Mouse (Mus musculus): ENCODE data around the gene Ttll11. TPM values are rescaled to one million over a fixed set of nuclear protein-coding genes. Genes with fewer than 3 reads are reported as not detected.
A peak's percentile ranks its signal among the peaks of the same experiment; 100 is the strongest.

The Ttll11 gene
- polyA plus RNA-seq, 1 experiment from 2014 or later = 3.0 TPM

DNA sequence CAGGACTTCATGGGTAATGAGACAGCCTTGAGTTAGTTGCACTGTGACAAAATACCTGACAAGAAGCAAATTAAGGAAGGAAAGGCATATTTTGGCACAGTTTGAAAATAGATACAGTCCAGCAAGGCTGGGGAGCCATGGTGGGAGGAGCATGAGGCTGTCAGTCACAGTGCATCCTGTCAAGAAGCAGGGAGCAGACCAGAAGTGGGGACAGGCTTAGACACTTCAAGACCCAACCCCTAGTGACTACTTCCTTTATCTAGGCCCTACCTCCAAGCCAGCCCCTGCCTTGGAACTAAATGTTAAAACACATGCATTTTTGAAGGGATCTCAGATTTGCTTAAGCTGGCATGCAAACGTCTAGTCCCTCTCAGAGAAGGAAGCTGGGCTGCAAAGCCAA lies 20.7 kb upstream of the Ttll11 start:
- no peak overlapping the region for H3K4me3 ChIP-seq (ENCODE audit: low read depth, low read length)
- no peak for DNase-seq (ENCODE audit: low spot score, missing footprints)
- no peak overlapping the region for H3K9ac ChIP-seq (ENCODE audit: low read length)
- no peaks in the 10 kb centered on the region for H3K4me1 ChIP-seq (ENCODE audit: control insufficient read depth, insufficient read depth, low read length)
- H3K27ac ChIP-seq (ENCODE audit: low read depth, low read length) = no peak overlapping the region
- 52% methylated on average over 1 of the region's 1 CpGs for WGBS
- no peak for ATAC-seq (ENCODE audit: low FRiP score)
- no peak overlapping the region for H3K4me2 ChIP-seq
- H3K27me3 ChIP-seq (ENCODE audit: control insufficient read depth, insufficient read depth, low read length) = no peaks in the 10 kb centered on the region
- no peaks in the 10 kb centered on the region for H3K9me3 ChIP-seq (ENCODE audit: control insufficient read depth, low read length)
- H3K36me3 ChIP-seq (ENCODE audit: control insufficient read depth, insufficient read depth, low read length) = no peaks in the 10 kb centered on the region

DNA sequence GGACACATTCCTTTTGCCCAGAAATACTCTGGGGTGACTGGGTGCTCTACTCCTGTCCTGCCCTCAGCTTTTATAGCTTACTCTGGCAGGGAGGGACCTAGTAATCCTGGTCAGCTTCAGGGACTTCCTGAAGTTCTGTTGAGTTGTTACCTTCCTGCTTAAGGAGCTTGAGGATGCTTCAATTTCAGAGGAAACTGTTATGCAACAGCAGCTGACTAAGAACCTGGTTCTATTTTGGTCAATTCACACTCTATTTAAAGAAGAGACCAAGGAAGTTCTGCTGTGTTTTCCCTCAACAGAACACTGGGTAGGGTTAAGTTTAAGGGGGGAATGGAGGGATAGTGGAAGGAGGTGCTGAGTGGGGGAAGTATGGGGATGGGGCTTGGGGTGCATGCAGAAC lies 19.5 kb upstream of the Ttll11 start:
- H3K36me3 ChIP-seq (ENCODE audit: control insufficient read depth, insufficient read depth, low read length) = no peaks in the 10 kb centered on the region
- no peak overlapping the region for H3K9ac ChIP-seq (ENCODE audit: low read length)
- H3K4me2 ChIP-seq = no peak overlapping the region
- H3K4me1 ChIP-seq (ENCODE audit: control insufficient read depth, insufficient read depth, low read length) = no peaks in the 10 kb centered on the region
- H3K27me3 ChIP-seq (ENCODE audit: control insufficient read depth, insufficient read depth, low read length) = peaks cover 2% of the 10 kb centered on the region; the same call in 1 of the 2 replicates
- DNase-seq (ENCODE audit: low spot score, missing footprints) = no peak
- no peak for ATAC-seq (ENCODE audit: low FRiP score)
- no peak overlapping the region for H3K27ac ChIP-seq (ENCODE audit: low read depth, low read length)
- no peaks in the 10 kb centered on the region for H3K9me3 ChIP-seq (ENCODE audit: control insufficient read depth, low read length)
- H3K4me3 ChIP-seq (ENCODE audit: low read depth, low read length) = no peak overlapping the region

DNA sequence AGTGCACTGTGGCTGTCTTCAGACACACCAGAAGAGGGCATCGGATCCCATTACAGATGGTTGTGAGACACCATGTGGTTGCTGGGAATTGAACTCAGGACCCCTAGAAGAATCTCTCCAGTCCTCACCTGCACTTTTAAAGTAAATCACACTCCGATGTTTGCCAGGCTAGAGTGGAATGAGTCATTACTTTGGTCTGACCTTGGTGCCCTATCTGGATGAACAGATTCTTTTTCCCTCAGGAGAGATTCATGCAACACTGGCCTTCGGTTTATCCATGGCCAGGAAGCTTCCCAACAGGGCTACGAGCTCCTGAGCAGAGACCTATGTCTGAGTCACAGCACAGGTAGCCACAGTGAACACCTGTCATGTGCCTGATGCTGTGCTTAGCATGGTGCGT lies 18.7 kb upstream of the Ttll11 start:
- Histone ChIP-seq H3K4me1 (ENCODE audit: control insufficient read depth, insufficient read depth, low read length) (no peaks in the 10 kb centered on the region), H3K9ac (ENCODE audit: low read length) (no peak overlapping the region), H3K27ac (ENCODE audit: low read depth, low read length) (no peak overlapping the region), H3K4me2 (no peak overlapping the region), H3K4me3 (ENCODE audit: low read depth, low read length) (no peak overlapping the region), H3K27me3 (ENCODE audit: control insufficient read depth, insufficient read depth, low read length) (peaks cover 2% of the 10 kb centered on the region; the same call in 1 of the 2 replicates), H3K36me3 (ENCODE audit: control insufficient read depth, insufficient read depth, low read length) (no peaks in the 10 kb centered on the region), H3K9me3 (ENCODE audit: control insufficient read depth, low read length) (no peaks in the 10 kb centered on the region)
- ATAC-seq (ENCODE audit: low FRiP score) (no peak), DNase-seq (ENCODE audit: low spot score, missing footprints) (no peak)
- 89% methylated on average over 5 of the region's 5 CpGs for WGBS

- no peak overlapping the region for H3K9ac ChIP-seq (ENCODE audit: low read length)
- H3K4me2 ChIP-seq = no peak overlapping the region
- no peaks in the 10 kb centered on the region for H3K36me3 ChIP-seq (ENCODE audit: control insufficient read depth, insufficient read depth, low read length)
- no peak for DNase-seq (ENCODE audit: low spot score, missing footprints)
- no peak for ATAC-seq (ENCODE audit: low FRiP score)
- H3K4me1 ChIP-seq (ENCODE audit: control insufficient read depth, insufficient read depth, low read length) = no peaks in the 10 kb centered on the region
- no peak overlapping the region for H3K27ac ChIP-seq (ENCODE audit: low read depth, low read length)
- 78% methylated on average over 2 of the region's 2 CpGs for WGBS
- no peak overlapping the region for H3K4me3 ChIP-seq (ENCODE audit: low read depth, low read length)
- H3K27me3 ChIP-seq (ENCODE audit: control insufficient read depth, insufficient read depth, low read length) = peaks cover 2% of the 10 kb centered on the region; the same call in 1 of the 2 replicates
- no peaks in the 10 kb centered on the region for H3K9me3 ChIP-seq (ENCODE audit: control insufficient read depth, low read length)
Observed at GRCm38 (mm10) chr2:35996753-35997152, 17.0 kb upstream of the Ttll11 start.

DNA sequence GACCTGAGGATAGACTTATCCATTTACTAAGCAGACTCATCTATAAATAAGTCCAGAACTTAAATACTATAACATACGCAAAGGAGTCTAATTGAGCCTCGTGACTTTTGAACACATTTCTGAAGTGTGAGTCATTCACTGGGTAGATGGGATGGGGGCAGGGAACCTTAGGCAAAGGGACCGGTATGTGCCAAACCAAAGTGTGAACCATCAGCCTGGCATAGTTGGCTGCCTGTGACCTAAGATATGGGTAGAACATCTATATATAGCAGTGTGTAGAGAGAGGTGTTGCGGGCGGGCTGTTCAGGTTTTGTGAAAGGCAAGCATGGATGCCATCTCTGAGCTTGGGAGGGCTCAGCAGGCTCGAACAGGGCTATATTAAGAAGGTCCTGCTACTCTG lies 14.6 kb upstream of the Ttll11 start:
- H3K9me3 ChIP-seq (ENCODE audit: control insufficient read depth, low read length) = no peaks in the 10 kb centered on the region
- H3K4me1 ChIP-seq (ENCODE audit: control insufficient read depth, insufficient read depth, low read length) = no peaks in the 10 kb centered on the region
- no peak overlapping the region for H3K27ac ChIP-seq (ENCODE audit: low read depth, low read length)
- ATAC-seq (ENCODE audit: low FRiP score) (no peak), DNase-seq (ENCODE audit: low spot score, missing footprints) (no peak)
- H3K4me2 ChIP-seq = no peak overlapping the region
- WGBS = 89% methylated on average over 6 of the region's 6 CpGs
- H3K9ac ChIP-seq (ENCODE audit: low read length) = no peak overlapping the region
- no peak overlapping the region for H3K4me3 ChIP-seq (ENCODE audit: low read depth, low read length)
- H3K36me3 ChIP-seq (ENCODE audit: control insufficient read depth, insufficient read depth, low read length) = no peaks in the 10 kb centered on the region
- H3K27me3 ChIP-seq (ENCODE audit: control insufficient read depth, insufficient read depth, low read length) = peaks cover 2% of the 10 kb centered on the region; the same call in 1 of the 2 replicates

DNA sequence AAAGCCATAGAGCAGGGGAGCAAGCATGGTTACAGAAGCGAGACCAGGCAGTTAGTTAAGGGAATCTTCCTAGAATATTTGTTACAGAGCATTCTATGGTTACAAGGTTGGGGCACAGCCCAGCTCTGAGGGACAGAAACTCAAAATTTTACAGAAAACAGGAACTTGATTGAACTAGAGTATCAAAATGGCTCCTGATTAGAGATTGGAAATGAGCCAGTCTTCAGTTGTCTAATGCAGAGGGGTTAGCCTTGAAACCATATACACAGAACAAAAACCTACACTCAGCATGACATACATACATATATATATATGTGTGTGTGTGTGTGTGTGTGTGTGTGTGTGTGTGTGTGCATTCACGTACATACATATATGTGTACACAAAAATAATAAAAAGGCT lies 13.8 kb upstream of the Ttll11 start:
- peaks cover 2% of the 10 kb centered on the region; the same call in 1 of the 2 replicates for H3K27me3 ChIP-seq (ENCODE audit: control insufficient read depth, insufficient read depth, low read length)
- H3K9ac ChIP-seq (ENCODE audit: low read length) = no peak overlapping the region
- DNase-seq (ENCODE audit: low spot score, missing footprints) (no peak), ATAC-seq (ENCODE audit: low FRiP score) (no peak)
- H3K36me3 ChIP-seq (ENCODE audit: control insufficient read depth, insufficient read depth, low read length) = no peaks in the 10 kb centered on the region
- no peaks in the 10 kb centered on the region for H3K4me1 ChIP-seq (ENCODE audit: control insufficient read depth, insufficient read depth, low read length)
- H3K9me3 ChIP-seq (ENCODE audit: control insufficient read depth, low read length) = no peaks in the 10 kb centered on the region
- no peak overlapping the region for H3K4me2 ChIP-seq
- no peak overlapping the region for H3K4me3 ChIP-seq (ENCODE audit: low read depth, low read length)
- no peak overlapping the region for H3K27ac ChIP-seq (ENCODE audit: low read depth, low read length)
- 81% methylated on average over 2 of the region's 2 CpGs for WGBS

- no peak overlapping the region for H3K9ac ChIP-seq (ENCODE audit: low read length)
- no peak for ATAC-seq (ENCODE audit: low FRiP score)
- DNase-seq (ENCODE audit: low spot score, missing footprints) = no peak
- no peak overlapping the region for H3K27ac ChIP-seq (ENCODE audit: low read depth, low read length)
- H3K9me3 ChIP-seq (ENCODE audit: control insufficient read depth, low read length) = no peaks in the 10 kb centered on the region
- no peak overlapping the region for H3K4me3 ChIP-seq (ENCODE audit: low read depth, low read length)
- no peaks in the 10 kb centered on the region for H3K4me1 ChIP-seq (ENCODE audit: control insufficient read depth, insufficient read depth, low read length)
- no peak overlapping the region for H3K4me2 ChIP-seq
- no peaks in the 10 kb centered on the region for H3K36me3 ChIP-seq (ENCODE audit: control insufficient read depth, insufficient read depth, low read length)
- H3K27me3 ChIP-seq (ENCODE audit: control insufficient read depth, insufficient read depth, low read length) = peaks cover 2% of the 10 kb centered on the region; the same call in 1 of the 2 replicates
- WGBS = 88% methylated on average over 3 of the region's 3 CpGs
Observed at GRCm38 (mm10) chr2:35992259-35992658, 12.5 kb upstream of the Ttll11 start.

DNA sequence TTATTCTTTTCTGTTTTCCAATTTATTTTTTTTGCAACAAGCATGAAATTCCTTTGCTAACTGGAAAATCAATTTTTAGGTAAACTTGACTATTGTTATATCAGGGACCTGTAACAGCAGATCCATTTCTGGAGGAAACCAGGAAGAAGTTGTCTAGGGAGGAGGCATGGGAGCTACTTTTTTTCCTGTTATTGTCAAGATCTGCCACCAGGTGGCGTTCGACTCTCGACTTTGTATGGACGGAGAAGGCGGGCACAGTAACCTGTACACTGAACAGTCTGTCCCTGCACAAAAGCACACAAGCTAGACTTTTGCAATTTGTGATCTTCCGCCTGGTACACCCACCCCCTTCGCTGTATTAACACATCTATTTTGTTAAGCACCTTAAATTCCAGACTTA lies 4.2 kb upstream of the Ttll11 start:
- no peaks in the 10 kb centered on the region for H3K36me3 ChIP-seq (ENCODE audit: control insufficient read depth, insufficient read depth, low read length)
- H3K27ac ChIP-seq (ENCODE audit: low read depth, low read length) = no peak overlapping the region
- peaks cover under 1% of the 10 kb centered on the region; the same call in 1 of the 2 replicates for H3K4me1 ChIP-seq (ENCODE audit: control insufficient read depth, insufficient read depth, low read length)
- no peak for ATAC-seq (ENCODE audit: low FRiP score)
- no peaks in the 10 kb centered on the region for H3K27me3 ChIP-seq (ENCODE audit: control insufficient read depth, insufficient read depth, low read length)
- DNase-seq (ENCODE audit: low spot score, missing footprints) = peak; percentile 93
- 4% methylated on average over 7 of the region's 7 CpGs for WGBS
- H3K9ac ChIP-seq (ENCODE audit: low read length) = no peak overlapping the region
- no peak overlapping the region for H3K4me2 ChIP-seq
- no peak overlapping the region for H3K4me3 ChIP-seq (ENCODE audit: low read depth, low read length)
- no peaks in the 10 kb centered on the region for H3K9me3 ChIP-seq (ENCODE audit: control insufficient read depth, low read length)

GRCm38 (mm10) chr2:35981872-35982271 lies 2.2 kb upstream of the Ttll11 start:
- Histone ChIP-seq H3K4me3 (ENCODE audit: low read depth, low read length) (no peak overlapping the region), H3K27ac (ENCODE audit: low read depth, low read length) (no peak overlapping the region), H3K4me1 (ENCODE audit: control insufficient read depth, insufficient read depth, low read length) (peaks cover 15% of the 10 kb centered on the region), H3K9ac (ENCODE audit: low read length) (no peak overlapping the region), H3K36me3 (ENCODE audit: control insufficient read depth, insufficient read depth, low read length) (no peaks in the 10 kb centered on the region), H3K27me3 (ENCODE audit: control insufficient read depth, insufficient read depth, low read length) (no peaks in the 10 kb centered on the region), H3K4me2 (no peak overlapping the region), H3K9me3 (ENCODE audit: control insufficient read depth, low read length) (no peaks in the 10 kb centered on the region)
- ATAC-seq (ENCODE audit: low FRiP score) (no peak), DNase-seq (ENCODE audit: low spot score, missing footprints) (no peak)
- 77% methylated on average over 3 of the region's 3 CpGs for WGBS
